8 mouse cellular contexts compared by ENCODE assay signal in genomic region chr11:107794547-107795269, GRCm38 (mm10). TPM values are rescaled to one million over a fixed set of nuclear protein-coding genes. Genes with fewer than 3 reads are reported as not detected.
DNase-seq lines count a peak whose midpoint lies in the region; ATAC-seq lines count a peak whose summit lies in the region.

Gene Cacng4, minus strand, starts transcription at chr11:107794557.

- peak within 1 kb of the TSS; percentile 52 for H3K4me3 ChIP-seq in kidney, embryonic 16.5 days (ENCODE audit: low read length)
- H3K4me3 ChIP-seq in forebrain, embryonic 15.5 days: peak within 1 kb of the TSS; percentile 76
- peak within 1 kb of the TSS; percentile 79 for H3K4me3 ChIP-seq in midbrain, embryonic 13.5 days (replicated peaks)

- H3K4me2 ChIP-seq in kidney, embryonic 16.5 days (replicated peaks; ENCODE audit: low read depth, low read length): peak within 1 kb of the TSS; percentile 100
- peak within 1 kb of the TSS; percentile 94 for H3K4me2 ChIP-seq in forebrain, embryonic 15.5 days (replicated peaks)
- H3K4me2 ChIP-seq in midbrain, embryonic 13.5 days (replicated peaks): peak within 1 kb of the TSS; percentile 89

- H3K27me3 ChIP-seq in kidney, embryonic 16.5 days (ENCODE audit: insufficient read depth, low read length): peaks cover 30% of the 10 kb centered on the region
- no peaks in the 10 kb centered on the region for H3K27me3 ChIP-seq in forebrain, embryonic 15.5 days
- peaks cover 24% of the 10 kb centered on the region for H3K27me3 ChIP-seq in midbrain, embryonic 13.5 days

- H3K4me1 ChIP-seq in kidney, embryonic 16.5 days (ENCODE audit: insufficient read depth, low read length): peaks cover 33% of the 10 kb centered on the region
- H3K4me1 ChIP-seq in forebrain, embryonic 15.5 days: peaks cover 44% of the 10 kb centered on the region
- H3K4me1 ChIP-seq in midbrain, embryonic 13.5 days (replicated peaks): peaks cover 82% of the 10 kb centered on the region

- peak within 1 kb of the TSS; percentile 67 for H3K9ac ChIP-seq in kidney, embryonic 16.5 days (replicated peaks; ENCODE audit: low read length)
- H3K9ac ChIP-seq in forebrain, embryonic 15.5 days (replicated peaks): peak within 1 kb of the TSS; percentile 86
- peak within 1 kb of the TSS; percentile 92 for H3K9ac ChIP-seq in midbrain, embryonic 13.5 days (replicated peaks)

- ATAC-seq in kidney, embryonic 16.5 days (ENCODE audit: low FRiP score, low TSS enrichment): peak; percentile 28
- peak; percentile 41 for ATAC-seq in forebrain, embryonic 15.5 days (replicated peaks)
- ATAC-seq in midbrain, embryonic 13.5 days: peak; percentile 46
- ATAC-seq in cerebellum, adult (ENCODE audit: insufficient number of reproducible peaks, low FRiP score, low TSS enrichment): no peak

- H3K27ac ChIP-seq in kidney, embryonic 16.5 days (ENCODE audit: low read length): no peak within 1 kb of the TSS
- H3K27ac ChIP-seq in forebrain, embryonic 15.5 days (replicated peaks): peak within 1 kb of the TSS; percentile 93
- peak within 1 kb of the TSS; percentile 96 for H3K27ac ChIP-seq in midbrain, embryonic 13.5 days

- no peaks in the 10 kb centered on the region for H3K9me3 ChIP-seq in kidney, embryonic 16.5 days (ENCODE audit: low read length)
- no peaks in the 10 kb centered on the region for H3K9me3 ChIP-seq in forebrain, embryonic 15.5 days
- no peaks in the 10 kb centered on the region for H3K9me3 ChIP-seq in midbrain, embryonic 13.5 days

- no peak for DNase-seq in kidney, adult 18-20 months
- peak; percentile 30 to 46 for DNase-seq in adrenal gland, postnatal 36 days
- peak in 1 of 2 experiments; percentile 21 for DNase-seq in layer of hippocampus, postnatal 25 days (ENCODE audit: extremely low spot score in 1 of 2, low spot score in 1 of 2)
- peak; percentile 74 for DNase-seq in thymus, postnatal 14 days

- under 1% methylated on average over 11 of the region's 73 CpGs for WGBS in kidney, embryonic 16.5 days
- WGBS in forebrain, embryonic 15.5 days: under 1% methylated on average over 19 of the region's 73 CpGs
- under 1% methylated on average over 29 of the region's 73 CpGs for WGBS in midbrain, embryonic 13.5 days

- H3K36me3 ChIP-seq in kidney, embryonic 16.5 days (ENCODE audit: insufficient read depth, low read length): no peaks in the 10 kb centered on the region
- H3K36me3 ChIP-seq in forebrain, embryonic 15.5 days: no peaks in the 10 kb centered on the region
- H3K36me3 ChIP-seq in midbrain, embryonic 13.5 days: peaks cover 4% of the 10 kb centered on the region

RNA-seq across cellular contexts. Expression of gene Cacng4, which starts in this region (rescaled TPM):
- polyA plus RNA-seq in kidney, embryonic 16.5 days (2015; fragmentation: Nextera tagmentation; extraction: Ambion mirVana): 2.3 and 2.5 TPM in 2 replicates
- total RNA-seq in adrenal gland, postnatal 36 days (2021): 1 to 10 TPM; 1.9 to 2.0 TPM
- 37.8 and 40.6 TPM in 2 replicates for polyA plus RNA-seq in forebrain, embryonic 15.5 days (2015; fragmentation: Nextera tagmentation; extraction: Ambion mirVana)
- total RNA-seq in layer of hippocampus, postnatal 25 days (2021): 10 to 100 TPM; 30.8 to 32.5 TPM
- polyA plus RNA-seq in midbrain, embryonic 13.5 days (2015; fragmentation: Nextera tagmentation; extraction: Ambion mirVana): 40.5 and 41.6 TPM in 2 replicates

Comparison
In these comparisons a context has a peak if more than half of its experiments do, and no peak if none do; other contexts are left out.
1. RNA of gene Cacng4 (total RNA-seq): 30.8 to 32.5 TPM in layer of hippocampus, postnatal 25 days; 1.9 to 2.0 TPM in adrenal gland, postnatal 36 days; every median in the first group is over 10 times any median in the second.
2. RNA of gene Cacng4 (polyA plus RNA-seq): 40.5 to 41.6 TPM in midbrain, embryonic 13.5 days and 37.8 to 40.6 TPM in forebrain, embryonic 15.5 days; 2.3 to 2.5 TPM in kidney, embryonic 16.5 days; every median in the first group is over 10 times any median in the second.
3. Peak in every context shown above with its lines, with median percentiles within 50 percentile points of each other: H3K4me2 ChIP-seq, H3K4me3 ChIP-seq and H3K9ac ChIP-seq.